Mouse (Mus musculus) forebrain, embryonic 16.5 days (tissue): Measurements from ENCODE around the gene Bcar3. TPM values are rescaled to one million over a fixed set of nuclear protein-coding genes. Genes with fewer than 3 reads are reported as not detected.

Experiments
- ATAC-seq: fragments of 200-750 bp; cut with Nextera tagmentation; 2 replicates; pipeline ENCODE4 v1.8.0; 2017; ENCODE audit warnings: mild to moderate bottlenecking, moderate library complexity
- H3K27ac ChIP-seq: fragments of 300-500 bp; sonication (generic); 2 replicates; pipeline ENCODE4 v1.5.1; 2014; ENCODE audit warnings: low read length, control low read depth
- H3K27me3 ChIP-seq: fragments of 300-500 bp; sonication (generic); replicated peaks from 2 replicates; pipeline ENCODE4 v1.6.1; 2014; ENCODE audit warnings: low read length; ENCODE audit not compliant: control insufficient read depth, insufficient read depth
- H3K36me3 ChIP-seq: fragments of 300-500 bp; sonication (generic); 2 replicates; pipeline ENCODE4 v1.6.1; 2014; ENCODE audit not compliant: control insufficient read depth, insufficient read depth
- H3K4me1 ChIP-seq: fragments of 300-500 bp; sonication (generic); replicated peaks from 2 replicates; pipeline ENCODE4 v1.6.1; 2014; ENCODE audit warnings: low read length; ENCODE audit not compliant: control insufficient read depth, insufficient read depth
- H3K4me2 ChIP-seq: fragments of 300-500 bp; sonication (generic); 2 replicates; pipeline ENCODE4 v1.6.1; 2014; ENCODE audit warnings: mild to moderate bottlenecking, low read length, control low read depth
- H3K4me3 ChIP-seq: fragments of 300-500 bp; sonication (generic); replicated peaks from 2 replicates; pipeline ENCODE4 v1.5.1; 2014; ENCODE audit warnings: mild to moderate bottlenecking, low read length, control low read depth
- H3K9ac ChIP-seq: fragments of 300-500 bp; sonication (generic); replicated peaks from 2 replicates; pipeline ENCODE4 v1.6.1; 2014; ENCODE audit warnings: low read depth, low read length, control low read depth
- H3K9me3 ChIP-seq: fragments of 300-500 bp; sonication (generic); 2 replicates; pipeline ENCODE4 v1.6.1; 2016; ENCODE audit warnings: low read length; ENCODE audit not compliant: control insufficient read depth
- WGBS: fragments of 180-500 bp; shearing (Covaris S2); extraction: QIAGEN DNeasy Blood & Tissue Kit; methylation state at CpG from one replicate; pipeline ENCODE4 v1.1.7; 2014; 5-methylcytosine and 5-hydroxymethylcytosine counted together
- polyA plus RNA-seq: library from polyadenylated mRNA; unstranded; fragments of >200 nt; fragmentation: Nextera tagmentation; extraction: Ambion mirVana; gene quantifications from 2 replicates; pipeline ENCODE4 v1.2.1, GENCODE M21; 2015

The Bcar3 gene
- polyA plus RNA-seq, 1 experiment from 2014 or later, result 5.3 TPM

GRCm38 (mm10) chr3:122510240-122510750 is 216.4 kb downstream of the Bcar3 start:
- Histone ChIP-seq H3K9me3 (no peaks in the 10 kb centered on the region), H3K27me3 (no peaks in the 10 kb centered on the region), H3K4me3 (no peak overlapping the region), H3K4me1 (peaks cover 4% of the 10 kb centered on the region; the same call in 1 of the 2 replicates), H3K9ac (no peak overlapping the region), H3K36me3 (no peaks in the 10 kb centered on the region), H3K27ac (no peak overlapping the region), H3K4me2 (no peak overlapping the region)
- no peak for ATAC-seq
- WGBS, result 94% methylated on average over 14 of the region's 14 CpGs

- no peak overlapping the region for H3K27ac ChIP-seq
- H3K4me2 ChIP-seq, result no peak overlapping the region
- H3K4me3 ChIP-seq, result no peak overlapping the region
- H3K27me3 ChIP-seq, result no peaks in the 10 kb centered on the region
- no peaks in the 10 kb centered on the region for H3K9me3 ChIP-seq
- H3K36me3 ChIP-seq, result no peaks in the 10 kb centered on the region
- 77% methylated on average over 10 of the region's 10 CpGs for WGBS
- peaks cover 4% of the 10 kb centered on the region; the same call in 1 of the 2 replicates for H3K4me1 ChIP-seq
- ATAC-seq, result no peak
- no peak overlapping the region for H3K9ac ChIP-seq
Measured at GRCm38 (mm10) chr3:122510932-122511331, 217.0 kb downstream of the Bcar3 start.

GRCm38 (mm10) chr3:122511721-122512619 is 218.0 kb downstream of the Bcar3 start:
- H3K27me3 ChIP-seq, result no peaks in the 10 kb centered on the region
- no peaks in the 10 kb centered on the region for H3K36me3 ChIP-seq
- H3K4me3 ChIP-seq, result no peak overlapping the region
- no peak overlapping the region for H3K4me2 ChIP-seq
- H3K9me3 ChIP-seq, result no peaks in the 10 kb centered on the region
- ATAC-seq, result no peak
- 88% methylated on average over 14 of the region's 14 CpGs for WGBS
- H3K27ac ChIP-seq, result no peak overlapping the region
- peaks cover under 1% of the 10 kb centered on the region for H3K4me1 ChIP-seq
- no peak overlapping the region for H3K9ac ChIP-seq

- Histone ChIP-seq H3K9me3 (no peaks in the 10 kb centered on the region), H3K36me3 (no peaks in the 10 kb centered on the region), H3K4me2 (no peak overlapping the region), H3K27me3 (no peaks in the 10 kb centered on the region), H3K4me3 (no peak overlapping the region), H3K9ac (no peak overlapping the region), H3K27ac (no peak overlapping the region), H3K4me1 (peaks cover 9% of the 10 kb centered on the region)
- no peak for ATAC-seq
- 95% methylated on average over 16 of the region's 16 CpGs for WGBS
Measured at GRCm38 (mm10) chr3:122512725-122513375, 218.9 kb downstream of the Bcar3 start.

- no peak for ATAC-seq
- no peak overlapping the region for H3K27ac ChIP-seq
- no peaks in the 10 kb centered on the region for H3K9me3 ChIP-seq
- WGBS, result 79% methylated on average over 6 of the region's 6 CpGs
- H3K36me3 ChIP-seq, result no peaks in the 10 kb centered on the region
- H3K27me3 ChIP-seq, result no peaks in the 10 kb centered on the region
- no peak overlapping the region for H3K9ac ChIP-seq
- H3K4me2 ChIP-seq, result no peak overlapping the region
- H3K4me1 ChIP-seq, result peaks cover 25% of the 10 kb centered on the region
- no peak overlapping the region for H3K4me3 ChIP-seq
Measured at GRCm38 (mm10) chr3:122515568-122516326, 221.8 kb downstream of the Bcar3 start.

- no peak overlapping the region for H3K9ac ChIP-seq
- no peak overlapping the region for H3K4me2 ChIP-seq
- H3K9me3 ChIP-seq, result no peaks in the 10 kb centered on the region
- WGBS, result 95% methylated on average over 3 of the region's 3 CpGs
- H3K27me3 ChIP-seq, result no peaks in the 10 kb centered on the region
- H3K4me3 ChIP-seq, result no peak overlapping the region
- H3K4me1 ChIP-seq, result peaks cover 25% of the 10 kb centered on the region
- no peak overlapping the region for H3K27ac ChIP-seq
- H3K36me3 ChIP-seq, result no peaks in the 10 kb centered on the region
- ATAC-seq, result no peak
Measured at GRCm38 (mm10) chr3:122516327-122516695, 222.4 kb downstream of the Bcar3 start.

GRCm38 (mm10) chr3:122517726-122518125 is 223.8 kb downstream of the Bcar3 start:
- Histone ChIP-seq H3K4me2 (no peak overlapping the region), H3K36me3 (no peaks in the 10 kb centered on the region), H3K4me3 (no peak overlapping the region), H3K27ac (peak overlapping the region; percentile 51), H3K4me1 (peaks cover 25% of the 10 kb centered on the region), H3K27me3 (no peaks in the 10 kb centered on the region), H3K9me3 (no peaks in the 10 kb centered on the region), H3K9ac (no peak overlapping the region)
- 58% methylated on average over 4 of the region's 4 CpGs for WGBS
- ATAC-seq, result peak; percentile 16; the same call in 1 of the 2 replicates

- 29% methylated on average over 9 of the region's 9 CpGs for WGBS
- Histone ChIP-seq H3K27me3 (no peaks in the 10 kb centered on the region), H3K9ac (no peak overlapping the region), H3K27ac (peak overlapping the region; percentile 70), H3K4me2 (no peak overlapping the region), H3K9me3 (no peaks in the 10 kb centered on the region), H3K4me3 (no peak overlapping the region), H3K36me3 (no peaks in the 10 kb centered on the region), H3K4me1 (peaks cover 25% of the 10 kb centered on the region)
- ATAC-seq, result peak; percentile 76
Measured at GRCm38 (mm10) chr3:122518231-122518736, 224.3 kb downstream of the Bcar3 start.
